Mouse (Mus musculus): ENCODE measurements around the gene Uchl4.

Uchl4 gene

GRCm38 (mm10) chr9:64273757-64274156, 38.8 kb downstream of the Uchl4 start:
- no peak for DNase-seq (ENCODE audit: low spot score in 2 of 2)

DNA sequence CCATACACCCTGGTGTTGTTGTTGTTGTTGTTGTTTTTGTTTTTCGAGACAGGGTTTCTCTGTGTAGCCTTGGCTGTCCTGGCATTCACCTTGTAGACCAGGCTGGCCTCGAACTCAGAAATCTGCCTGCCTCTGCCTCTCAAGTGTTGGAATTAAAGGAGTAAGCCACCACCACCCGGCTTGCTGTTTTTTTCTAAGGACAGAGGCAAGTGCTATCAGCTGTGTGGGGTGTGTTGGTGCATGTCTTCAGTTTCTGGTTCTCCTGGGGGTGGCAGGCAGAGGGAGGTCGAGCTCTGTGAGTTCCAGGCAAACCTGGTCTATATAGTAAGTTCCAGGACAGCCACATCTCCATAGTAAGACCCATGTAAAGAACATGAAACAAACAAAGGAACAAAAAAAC, 39.3 kb downstream of the Uchl4 start:
- DNase-seq (ENCODE audit: low spot score in 2 of 2), result no peak

- DNase-seq (ENCODE audit: low spot score in 2 of 2), result no peak
These were observed 39.9 kb downstream of the Uchl4 start for GRCm38 (mm10) chr9:64274919-64275318.

GRCm38 (mm10) chr9:64277706-64278105, 42.7 kb downstream of the Uchl4 start:
- peak in 1 of 2 experiments; percentile 67 for DNase-seq (ENCODE audit: low spot score in 2 of 2)

DNA sequence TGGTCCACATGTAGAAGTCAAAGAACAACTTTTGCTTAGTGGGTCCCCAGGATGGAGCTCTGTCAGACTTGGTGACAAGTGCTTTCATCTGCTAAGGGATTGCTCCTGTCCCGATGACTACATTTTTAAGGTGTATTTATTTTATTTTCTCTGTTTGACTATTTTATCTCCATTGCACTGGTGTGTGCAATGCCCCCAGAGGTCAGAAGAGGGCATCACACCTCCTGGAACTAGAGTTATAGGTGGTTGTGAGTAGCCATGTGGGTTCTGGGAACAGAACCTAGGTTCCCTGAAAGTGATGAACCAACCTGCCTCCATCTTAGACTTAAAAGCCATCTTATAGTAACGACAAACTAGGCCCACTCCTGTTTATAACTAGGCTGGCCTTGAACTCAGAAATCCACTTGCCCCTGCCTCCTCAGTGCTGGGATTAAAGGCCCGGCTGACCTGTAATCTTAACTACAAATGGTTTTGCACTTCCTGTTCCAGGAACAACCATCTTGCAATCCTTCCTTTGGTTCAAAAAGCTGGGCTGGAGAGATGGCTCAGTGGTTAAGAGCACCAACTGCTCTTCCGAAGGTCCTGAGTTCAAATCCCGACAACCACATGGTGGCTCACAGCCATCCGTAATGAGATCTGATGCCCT, 43.8 kb downstream of the Uchl4 start:
- no peak for DNase-seq (ENCODE audit: low spot score in 2 of 2)

GRCm38 (mm10) chr9:64281105-64281780, 46.2 kb downstream of the Uchl4 start, which contains the start of gene Tipin:
Tipin (plus strand) TSS chr9:64281581.
- peak; percentile 77 to 93 for DNase-seq (ENCODE audit: low spot score in 2 of 2)

DNA sequence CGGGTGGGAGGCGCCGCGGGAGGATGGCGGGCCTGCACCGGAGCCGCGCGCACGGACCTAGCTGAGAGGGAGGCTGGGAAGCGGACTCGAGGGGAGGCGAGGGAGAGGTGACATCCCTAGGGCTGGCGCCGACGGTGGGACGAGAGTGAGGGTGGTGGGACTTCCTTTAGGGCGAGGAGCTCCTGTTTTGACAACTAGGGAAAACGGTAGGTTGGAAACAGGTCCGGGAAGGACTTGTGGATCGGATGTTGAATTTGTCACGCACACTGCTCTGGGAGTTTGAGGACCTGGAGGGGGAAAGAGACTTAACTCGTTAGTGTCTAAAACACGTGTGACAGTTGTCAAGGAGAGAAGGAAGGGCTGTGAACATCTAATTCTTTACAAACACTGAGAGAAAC, 46.8 kb downstream of the Uchl4 start:
- no peak for DNase-seq (ENCODE audit: low spot score in 2 of 2)

- no peak for DNase-seq (ENCODE audit: low spot score in 2 of 2)
These were observed 47.5 kb downstream of the Uchl4 start for GRCm38 (mm10) chr9:64282404-64282987.
